ENCODE assay signal across 23 mouse cellular contexts in genomic region chr6:69045375-69045774, GRCm38 (mm10).
DNase-seq lines count a peak whose midpoint lies in the region; ATAC-seq and TF ChIP-seq lines count a peak whose summit lies in the region.
"Had no signal": no experiment of that assay in that cellular context is flagged by ENCODE, and none has a peak within 500 bp of the region (broad histone marks: within the 10 kb centered on the region; RNA-seq: fewer than 3 reads in every experiment).

No protein-coding gene starts in this region.

- H3K9ac ChIP-seq in midbrain, postnatal 0 days (replicated peaks; ENCODE audit: low read length, poor library complexity, severe bottlenecking): no peak overlapping the region
- no peak overlapping the region for H3K9ac ChIP-seq in midbrain, embryonic 14.5 days (replicated peaks; ENCODE audit: low read length)
- H3K9ac ChIP-seq in CH12.LX (ENCODE audit: insufficient read depth, low read depth): no peak overlapping the region
- H3K9ac ChIP-seq in forebrain, embryonic 15.5 days (replicated peaks): no peak overlapping the region
- H3K9ac ChIP-seq: embryonic facial prominence, embryonic 13.5 days; embryonic facial prominence, embryonic 15.5 days; forebrain, embryonic 12.5 days; forebrain, postnatal 0 days had no signal

- no peaks in the 10 kb centered on the region for H3K36me3 ChIP-seq in midbrain, postnatal 0 days (ENCODE audit: insufficient read depth, low read length)
- no peaks in the 10 kb centered on the region for H3K36me3 ChIP-seq in midbrain, embryonic 14.5 days (ENCODE audit: control insufficient read depth, insufficient read depth, low read length)
- no peaks in the 10 kb centered on the region for H3K36me3 ChIP-seq in CH12.LX (replicated peaks in 1 of 2; ENCODE audit: control insufficient read depth in 1 of 2, insufficient read depth in 1 of 2, low read length in 1 of 2)
- H3K36me3 ChIP-seq in forebrain, embryonic 15.5 days: no peaks in the 10 kb centered on the region
- H3K36me3 ChIP-seq: embryonic facial prominence, embryonic 13.5 days; embryonic facial prominence, embryonic 15.5 days; forebrain, embryonic 10.5 days; forebrain, embryonic 12.5 days had no signal

- no peak for TF ChIP-seq POLR2A in CH12.LX (IDR thresholded peaks at IDR 0.05; ENCODE audit: low read depth, low read length)

- H3K27ac ChIP-seq in midbrain, postnatal 0 days (ENCODE audit: low read depth, low read length): no peak overlapping the region
- no peak overlapping the region for H3K27ac ChIP-seq in midbrain, embryonic 14.5 days (replicated peaks; ENCODE audit: low read depth, low read length)
- no peak overlapping the region for H3K27ac ChIP-seq in CH12.LX (ENCODE audit: insufficient read depth, low read depth)
- no peak overlapping the region for H3K27ac ChIP-seq in forebrain, embryonic 15.5 days (replicated peaks)
- H3K27ac ChIP-seq: embryonic facial prominence, embryonic 13.5 days; embryonic facial prominence, embryonic 15.5 days; forebrain, embryonic 10.5 days; forebrain, embryonic 12.5 days had no signal

- TF ChIP-seq CTCF in midbrain, postnatal 0 days (IDR thresholded peaks at IDR 0.05): peak; percentile 19; the same call in 1 of the 2 replicates
- TF ChIP-seq CTCF in CH12.LX (conservative IDR thresholded peaks at IDR 0.05 in 1 of 2, IDR thresholded peaks at IDR 0.05 in 1 of 2; ENCODE audit: low read depth in 2 of 2, low read length in 2 of 2): peak in 1 of 2 experiments; percentile 56; a peak in 2 of 4 replicates

- no peaks in the 10 kb centered on the region for H3K79me2 ChIP-seq in CH12.LX (replicated peaks; ENCODE audit: control insufficient read depth, extremely low read depth, insufficient read depth, poor library complexity, severe bottlenecking)

- peak; percentile 60 for TF ChIP-seq RAD21 in CH12.LX (IDR thresholded peaks at IDR 0.05; ENCODE audit: low read depth, low read length)

- H3K4me1 ChIP-seq in midbrain, postnatal 0 days (ENCODE audit: insufficient read depth, low read length): no peaks in the 10 kb centered on the region
- no peaks in the 10 kb centered on the region for H3K4me1 ChIP-seq in midbrain, embryonic 14.5 days (ENCODE audit: control insufficient read depth, insufficient read depth, low read length)
- peaks cover 0 to 7% of the 10 kb centered on the region in 2 experiments; a peak in 1 of 4 replicates for H3K4me1 ChIP-seq in CH12.LX (ENCODE audit: control insufficient read depth in 1 of 2, insufficient read depth in 2 of 2)
- no peaks in the 10 kb centered on the region for H3K4me1 ChIP-seq in forebrain, embryonic 15.5 days
- H3K4me1 ChIP-seq: embryonic facial prominence, embryonic 13.5 days; embryonic facial prominence, embryonic 15.5 days; forebrain, embryonic 10.5 days; forebrain, embryonic 12.5 days had no signal

- no peak overlapping the region for H3K4me2 ChIP-seq in midbrain, postnatal 0 days (ENCODE audit: low read depth, low read length, poor library complexity, severe bottlenecking)
- H3K4me2 ChIP-seq in midbrain, embryonic 14.5 days (ENCODE audit: low read length): no peak overlapping the region
- no peak overlapping the region for H3K4me2 ChIP-seq in CH12.LX (ENCODE audit: insufficient read depth, low read depth, poor library complexity, severe bottlenecking)
- H3K4me2 ChIP-seq in forebrain, embryonic 15.5 days (replicated peaks): no peak overlapping the region
- H3K4me2 ChIP-seq: embryonic facial prominence, embryonic 13.5 days; embryonic facial prominence, embryonic 15.5 days; forebrain, embryonic 12.5 days had no signal

- no peaks in the 10 kb centered on the region for H3K9me3 ChIP-seq in midbrain, postnatal 0 days (ENCODE audit: low read length)
- no peaks in the 10 kb centered on the region for H3K9me3 ChIP-seq in midbrain, embryonic 14.5 days (ENCODE audit: control insufficient read depth, low read length)
- no peaks in the 10 kb centered on the region for H3K9me3 ChIP-seq in CH12.LX (replicated peaks; ENCODE audit: low read length)
- no peaks in the 10 kb centered on the region for H3K9me3 ChIP-seq in forebrain, embryonic 15.5 days
- H3K9me3 ChIP-seq: embryonic facial prominence, embryonic 13.5 days; embryonic facial prominence, embryonic 15.5 days; forebrain, embryonic 10.5 days; forebrain, embryonic 12.5 days had no signal

- DNase-seq in midbrain, postnatal 0 days (ENCODE audit: low spot score): peak; percentile 0
- DNase-seq in midbrain, embryonic 14.5 days: no peak
- DNase-seq in CH12.LX (ENCODE audit: extremely low read depth): no peak
- no peak for DNase-seq in spleen, postnatal 36 days (ENCODE audit: low spot score in 2 of 2)
- DNase-seq: adrenal gland, adult 2 months; adrenal gland, postnatal 10 days; adrenal gland, postnatal 25 days; cerebellum, adult 11 months; cerebellum, adult 18-20 months; cerebellum, adult 8-10 months; cerebellum, adult 9-11 months; cerebellum, postnatal 14 days; cerebellum, postnatal 36 days; embryo, embryonic 11 days; forebrain, postnatal 0 days had no signal

- H3K27me3 ChIP-seq in midbrain, postnatal 0 days (ENCODE audit: insufficient read depth, low read length): no peaks in the 10 kb centered on the region
- no peaks in the 10 kb centered on the region for H3K27me3 ChIP-seq in midbrain, embryonic 14.5 days (ENCODE audit: control insufficient read depth, insufficient read depth, low read length)
- no peaks in the 10 kb centered on the region for H3K27me3 ChIP-seq in CH12.LX (replicated peaks)
- H3K27me3 ChIP-seq in forebrain, embryonic 15.5 days: no peaks in the 10 kb centered on the region
- H3K27me3 ChIP-seq: embryonic facial prominence, embryonic 13.5 days; embryonic facial prominence, embryonic 15.5 days; forebrain, embryonic 12.5 days had no signal

- no peak overlapping the region for H3K4me3 ChIP-seq in midbrain, postnatal 0 days (ENCODE audit: low read depth, low read length)
- no peak overlapping the region for H3K4me3 ChIP-seq in midbrain, embryonic 14.5 days (replicated peaks; ENCODE audit: low read depth, low read length)
- H3K4me3 ChIP-seq in CH12.LX (replicated peaks in 1 of 3; ENCODE audit: low read depth in 2 of 3, low read length in 2 of 3, poor library complexity in 1 of 3): no peak overlapping the region
- no peak overlapping the region for H3K4me3 ChIP-seq in forebrain, embryonic 15.5 days
- H3K4me3 ChIP-seq: embryonic facial prominence, embryonic 13.5 days; embryonic facial prominence, embryonic 15.5 days; erythroblast, embryonic 14.5 days; forebrain, embryonic 10.5 days; forebrain, embryonic 12.5 days had no signal

- in situ Hi-C loops in CH12.LX (cut with MboI; ENCODE audit: low pct_ligation_motif_present, low pct_unique_long_range_greater_than_20kb, low sequenced_read_pairs): no loop called here

- dilution Hi-C loops in CH12.LX (cut with MboI; ENCODE audit: extremely low pct_ligation_motif_present, extremely low pct_unique_long_range_greater_than_20kb, low sequenced_read_pairs): no loop called here

- WGBS in midbrain, postnatal 0 days: 87% methylated on average over 4 of the region's 4 CpGs
- 84% methylated on average over 4 of the region's 4 CpGs for WGBS in midbrain, embryonic 14.5 days
- WGBS in forebrain, embryonic 15.5 days: 83% methylated on average over 4 of the region's 4 CpGs

- no peak for TF ChIP-seq EP300 in CH12.LX (IDR thresholded peaks at IDR 0.05; ENCODE audit: low read length)

- no peak for ATAC-seq in midbrain, postnatal 0 days (ENCODE audit: low FRiP score)
- no peak for ATAC-seq in midbrain, embryonic 14.5 days (ENCODE audit: low FRiP score, low TSS enrichment)
- no peak for ATAC-seq in forebrain, embryonic 15.5 days (replicated peaks)
- ATAC-seq: CD4-positive, CD25-positive, alpha-beta regulatory T cell, adult 4 months; forebrain, embryonic 14.5 days; forebrain, postnatal 0 days had no signal

TF ChIP-seq in CH12.LX, 34 proteins besides CTCF, POLR2A, EP300 and RAD21:
- TF ChIP-seq CHD1 (IDR thresholded peaks at IDR 0.05; ENCODE audit: low read depth, low read length): no peak
- TF ChIP-seq POLR2AphosphoS2 (IDR thresholded peaks at IDR 0.05; ENCODE audit: low read depth, low read length): no peak
- TF ChIP-seq ELF1 (IDR thresholded peaks at IDR 0.05; ENCODE audit: low read depth, low read length): no peak
- no peak for TF ChIP-seq MAFK (IDR thresholded peaks at IDR 0.05; ENCODE audit: insufficient replicate concordance, low read length)
- no peak for TF ChIP-seq TCF12 (IDR thresholded peaks at IDR 0.05; ENCODE audit: low read depth, low read length)
- no peak for TF ChIP-seq RCOR1 (conservative IDR thresholded peaks at IDR 0.05; ENCODE audit: low read depth, low read length)
- peak; percentile 53 for TF ChIP-seq SMC3 (IDR thresholded peaks at IDR 0.05; ENCODE audit: low read depth, low read length)
- TF ChIP-seq UBTF (IDR thresholded peaks at IDR 0.05; ENCODE audit: low read depth, low read length): no peak
- TF ChIP-seq ZC3H11A (IDR thresholded peaks at IDR 0.05; ENCODE audit: low read depth, low read length): peak; percentile 22; the same call in 1 of the 2 replicates
- TF ChIP-seq ZNF384 (IDR thresholded peaks at IDR 0.05; ENCODE audit: low read depth, low read length): peak; percentile 36
- TF ChIP-seq TBP (conservative IDR thresholded peaks at IDR 0.05; ENCODE audit: low read depth, low read length): no peak
- no peak for TF ChIP-seq MAZ (IDR thresholded peaks at IDR 0.05; ENCODE audit: low read depth, low read length)
